Mouse (Mus musculus) ES-E14 (cell line): ENCODE measurements around the gene Zfp27.

ENCODE experiments used
- MAFK ChIP-seq: IDR thresholded peaks from 2 replicates; pipeline ENCODE4 v1.6.1; 2014; ENCODE audit warnings: mild to moderate bottlenecking, low read depth, low read length, inconsistent platforms; ENCODE audit not compliant: insufficient read depth
- ZC3H11A ChIP-seq: IDR thresholded peaks from 2 replicates; pipeline ENCODE4 v1.6.1; 2012; ENCODE audit warnings: low read depth, mild to moderate bottlenecking, inconsistent platforms, low read length, borderline replicate concordance

- no peak for TF ChIP-seq ZC3H11A
- no peak for TF ChIP-seq MAFK
These were observed 15.2 kb upstream of the Zfp27 start for GRCm38 (mm10) chr7:29921439-29922093.
